Mouse (Mus musculus) C2C12 (cell line): ENCODE data around the gene Lyrm9. TPM values are rescaled to one million over a fixed set of nuclear protein-coding genes. Genes with fewer than 3 reads are reported as not detected.
"Not testable (repeated sequence)": the region's sequence is repeated elsewhere in the genome, so short reads cannot be mapped to it uniquely, and the experiment has no call there.

Source experiments
- H3K27me3 ChIP-seq: one replicate; pipeline ENCODE4 v1.6.1; 2011; ENCODE audit not compliant: control insufficient read depth, insufficient read depth, insufficient read length
- H3K36me3 ChIP-seq: one replicate; pipeline ENCODE4 v1.6.1; 2011; ENCODE audit not compliant: control insufficient read depth, insufficient read depth
- H3K4me3 ChIP-seq: one replicate; pipeline ENCODE4 v1.5.1; 2011; ENCODE audit warnings: mild to moderate bottlenecking, control low read depth; ENCODE audit not compliant: poor library complexity, insufficient read depth, severe bottlenecking
- H3K79me2 ChIP-seq: one replicate; pipeline ENCODE4 v1.6.1; 2011; ENCODE audit not compliant: control insufficient read depth, insufficient read depth
- H3K79me3 ChIP-seq: one replicate; pipeline ENCODE4 v1.6.1; 2011; ENCODE audit warnings: low read depth, control low read depth
- H3ac ChIP-seq: one replicate; pipeline ENCODE3; 2011; ENCODE audit warnings: low read depth; ENCODE audit not compliant: control insufficient read depth, insufficient read length
- CEBPB ChIP-seq: IDR thresholded peaks from one replicate; pipeline ENCODE4 v1.6.1; 2011; ENCODE audit warnings: low read depth, mild to moderate bottlenecking, control low read depth, moderate library complexity
- CTCF ChIP-seq: IDR thresholded peaks from one replicate; pipeline ENCODE4 v1.5.1; 2011; ENCODE audit not compliant: control insufficient read depth, insufficient read depth, insufficient read length
- FOSL1 ChIP-seq: IDR thresholded peaks from one replicate; pipeline ENCODE4 v1.8.0; 2011; ENCODE audit warnings: mild to moderate bottlenecking, low read length; ENCODE audit not compliant: poor library complexity, insufficient read depth, severe bottlenecking
- MAX ChIP-seq: IDR thresholded peaks from one replicate; pipeline ENCODE4 v1.6.1; 2011; ENCODE audit warnings: mild to moderate bottlenecking, control low read depth
- MYOD1 ChIP-seq: IDR thresholded peaks from one replicate; pipeline ENCODE4 v1.6.1; 2011; ENCODE audit warnings: low read depth; ENCODE audit not compliant: control insufficient read depth, insufficient read length
- MYOG ChIP-seq: IDR thresholded peaks from one replicate; pipeline ENCODE4 v1.6.1; 2011; ENCODE audit not compliant: control insufficient read depth, insufficient read length; ENCODE audit errors: extremely low read depth
- USF1 ChIP-seq: IDR thresholded peaks from one replicate; pipeline ENCODE4 v1.6.1; 2011; ENCODE audit warnings: low read depth, mild to moderate bottlenecking, control low read depth, moderate library complexity
- polyA plus RNA-seq: library from polyadenylated mRNA; unstranded; fragments of >200 nt; fragmentation: generic; extraction: Trizol; gene quantifications from one replicate; pipeline ENCODE4 v1.2.1, GENCODE M21; 2012; ENCODE audit warnings: missing spikeins

Gene Lyrm9
- polyA plus RNA-seq, 1 experiment = 23.7 TPM

DNA sequence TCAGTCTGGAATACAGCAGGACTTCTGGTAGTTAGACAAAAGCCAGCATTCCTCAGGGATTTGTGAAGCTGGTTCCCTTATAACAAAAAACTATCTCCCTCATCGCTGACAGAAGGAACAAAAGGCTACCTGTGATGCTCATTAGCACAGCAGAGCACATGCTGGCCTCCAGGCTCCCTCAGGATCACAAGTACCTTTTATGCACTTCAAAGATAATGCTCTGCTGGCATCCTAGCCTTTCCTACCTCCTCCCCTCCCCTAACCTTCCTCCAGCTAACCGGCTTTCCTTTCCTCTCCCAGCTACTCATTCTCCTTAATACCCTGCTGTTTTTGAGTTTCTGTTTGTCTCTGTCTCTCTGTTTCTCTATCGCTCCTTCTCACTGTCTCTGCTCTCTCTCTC lies 31.2 kb downstream of the Lyrm9 start:
- no peak overlapping the region for H3ac ChIP-seq
- TF ChIP-seq USF1 (no peak), MYOG (no peak), CTCF (no peak), MAX (no peak), CEBPB (no peak), FOSL1 (no peak), MYOD1 (no peak)
- H3K27me3 ChIP-seq = no peaks in the 10 kb centered on the region
- H3K4me3 ChIP-seq = no peak overlapping the region
- H3K79me3 ChIP-seq = no peaks in the 10 kb centered on the region
- no peaks in the 10 kb centered on the region for H3K79me2 ChIP-seq
- H3K36me3 ChIP-seq = no peaks in the 10 kb centered on the region

DNA sequence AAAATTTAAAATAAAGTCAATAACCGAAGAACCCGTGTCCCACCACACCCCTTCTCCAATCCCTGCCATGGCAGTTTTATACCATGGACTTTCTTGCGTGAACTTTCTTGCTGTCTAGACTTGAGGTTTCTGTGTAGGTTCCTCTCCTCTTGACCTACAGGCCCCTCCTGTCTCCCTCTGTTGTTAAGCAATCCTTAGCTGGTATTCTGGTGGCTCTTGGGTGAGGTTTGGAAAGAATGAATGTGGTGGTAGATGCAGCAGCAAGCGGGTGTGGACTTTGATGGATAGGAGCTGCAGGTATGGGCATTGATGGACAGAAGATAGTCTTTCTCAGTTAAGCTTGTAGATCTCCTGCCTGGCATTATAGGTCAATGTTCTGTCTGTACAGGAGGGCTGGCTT lies 37.5 kb downstream of the Lyrm9 start:
- TF ChIP-seq FOSL1 = no peak
- no peak for TF ChIP-seq CEBPB
- TF ChIP-seq MAX = no peak
- TF ChIP-seq USF1 = no peak
- TF ChIP-seq MYOD1 = no peak
- no peak for TF ChIP-seq CTCF
- no peak for TF ChIP-seq MYOG

DNA sequence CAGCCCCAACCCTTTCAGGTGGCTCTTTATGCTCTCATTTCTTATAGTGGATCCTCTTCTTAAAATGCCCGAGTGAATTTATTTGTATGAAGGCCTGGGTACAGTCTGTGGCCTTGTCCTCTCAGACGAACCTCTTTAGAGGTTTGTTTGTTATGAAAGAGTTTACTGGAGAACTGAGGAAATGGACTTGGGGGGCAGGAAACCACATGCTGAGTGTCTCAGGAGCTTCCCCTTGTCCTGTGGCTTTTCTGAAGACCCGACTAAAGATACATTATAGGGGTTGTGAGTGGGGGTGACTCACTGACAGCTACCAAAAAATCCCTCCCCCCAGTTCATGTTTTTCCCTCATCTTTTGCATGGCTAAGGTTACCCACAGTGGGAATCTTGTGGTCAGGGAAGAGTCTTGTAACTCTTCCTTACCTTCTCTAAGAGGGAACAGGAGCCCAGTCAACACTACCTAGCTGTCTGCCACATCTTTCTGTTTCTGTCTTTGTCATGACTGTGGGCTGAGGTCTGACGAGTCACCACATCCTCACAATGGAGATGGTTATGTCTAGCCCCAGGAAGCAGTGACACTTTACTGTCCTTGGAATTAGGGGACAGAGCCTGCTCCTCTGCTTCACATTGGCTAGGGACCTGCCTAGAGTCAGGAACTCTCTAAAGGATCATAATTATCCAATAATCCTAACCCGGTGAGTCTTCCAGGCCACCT lies 38.3 kb downstream of the Lyrm9 start:
- H3K27me3 ChIP-seq = no peaks in the 10 kb centered on the region

More for the DNA sequence above, 37.5 kb downstream of the Lyrm9 start:
- Histone ChIP-seq H3K27me3 (no peaks in the 10 kb centered on the region), H3K79me2 (no peaks in the 10 kb centered on the region), H3K79me3 (no peaks in the 10 kb centered on the region), H3K4me3 (no peak overlapping the region), H3K36me3 (no peaks in the 10 kb centered on the region), H3ac (no peak overlapping the region)

DNA sequence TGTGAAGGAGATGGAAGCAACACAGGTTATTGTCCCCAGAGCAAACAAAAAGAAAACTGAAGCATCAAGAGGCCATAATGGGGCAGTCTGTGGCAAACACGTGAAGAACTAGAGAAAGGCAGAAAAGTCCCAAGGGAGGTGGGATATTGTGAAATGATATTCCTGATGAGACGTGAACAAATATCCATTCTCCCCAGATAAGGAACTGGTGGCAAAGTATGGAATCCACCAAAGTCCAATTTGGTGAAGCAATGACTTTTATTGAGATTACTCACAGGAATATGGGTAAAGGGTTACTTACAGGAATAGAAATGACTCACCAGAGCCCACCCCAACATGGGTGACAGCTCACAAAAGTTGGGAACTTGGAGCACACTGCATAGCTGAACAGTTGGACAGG lies 38.9 kb downstream of the Lyrm9 start:
- Histone ChIP-seq H3K4me3 (no peak overlapping the region), H3K36me3 (no peaks in the 10 kb centered on the region), H3K79me2 (no peaks in the 10 kb centered on the region), H3K79me3 (no peaks in the 10 kb centered on the region), H3ac (no peak overlapping the region), H3K27me3 (no peaks in the 10 kb centered on the region)
- TF ChIP-seq USF1 (no peak), CEBPB (peak; percentile 81), FOSL1 (no peak)

More for the DNA sequence above, 38.3 kb downstream of the Lyrm9 start:
- no peak overlapping the region for H3K4me3 ChIP-seq
- H3K79me3 ChIP-seq = no peaks in the 10 kb centered on the region
- no peaks in the 10 kb centered on the region for H3K79me2 ChIP-seq
- H3K36me3 ChIP-seq = no peaks in the 10 kb centered on the region
- no peak for TF ChIP-seq FOSL1
- no peak for TF ChIP-seq MAX
- no peak overlapping the region for H3ac ChIP-seq

DNA sequence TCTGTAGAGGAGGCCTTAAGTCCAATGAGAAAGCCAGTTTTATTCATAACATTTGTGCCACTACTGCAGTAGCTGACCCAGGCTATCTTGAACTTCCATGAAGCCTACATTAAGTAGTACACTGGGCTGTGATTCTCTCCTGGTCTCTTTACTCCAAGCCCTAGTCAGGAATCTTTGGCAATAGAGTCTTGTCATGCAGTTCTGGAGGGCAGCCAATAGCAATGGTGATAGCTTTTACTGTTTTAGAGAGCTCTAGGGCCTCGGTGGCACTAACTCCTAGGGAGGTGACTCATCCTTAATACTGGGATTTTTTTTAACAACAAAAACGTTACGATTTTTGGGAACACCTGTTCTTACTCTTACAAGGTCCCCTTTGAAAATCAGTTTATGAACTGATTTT lies 40.1 kb downstream of the Lyrm9 start:
- Histone ChIP-seq H3K79me2 (no peaks in the 10 kb centered on the region), H3K36me3 (no peaks in the 10 kb centered on the region), H3K79me3 (no peaks in the 10 kb centered on the region), H3ac (no peak overlapping the region), H3K27me3 (no peaks in the 10 kb centered on the region), H3K4me3 (no peak overlapping the region)
- no peak for TF ChIP-seq USF1
- no peak for TF ChIP-seq MAX
- no peak for TF ChIP-seq FOSL1
- TF ChIP-seq CTCF = no peak
- no peak for TF ChIP-seq MYOG
- TF ChIP-seq CEBPB = no peak
- TF ChIP-seq MYOD1 = no peak

DNA sequence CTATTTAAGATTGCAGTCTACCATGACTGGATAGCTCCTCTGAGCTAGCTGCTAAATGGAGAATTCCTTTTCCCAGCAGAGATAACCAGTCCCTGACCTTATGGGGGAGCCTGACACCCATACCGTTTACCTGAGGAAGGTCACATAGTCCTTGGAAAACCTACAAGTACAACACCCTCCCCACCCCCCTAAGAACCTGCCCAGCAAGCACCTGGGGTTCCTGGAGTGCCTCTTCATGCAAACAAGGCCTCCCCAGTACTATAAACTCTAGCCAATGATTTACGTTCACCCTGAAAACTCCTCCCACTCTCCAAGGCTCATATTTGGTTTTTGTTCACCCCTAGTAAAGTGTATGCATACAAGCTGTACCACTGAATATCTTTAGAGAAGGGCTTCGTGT lies 41.3 kb downstream of the Lyrm9 start:
- H3K36me3 ChIP-seq = no peaks in the 10 kb centered on the region
- no peak overlapping the region for H3K4me3 ChIP-seq
- no peaks in the 10 kb centered on the region for H3K79me3 ChIP-seq
- H3K79me2 ChIP-seq = no peaks in the 10 kb centered on the region
- no peaks in the 10 kb centered on the region for H3K27me3 ChIP-seq
- no peak for TF ChIP-seq CEBPB
- no peak for TF ChIP-seq USF1
- TF ChIP-seq MAX = no peak
- TF ChIP-seq CTCF = no peak
- no peak for TF ChIP-seq FOSL1
- TF ChIP-seq MYOD1 = no peak
- TF ChIP-seq MYOG = no peak
- no peak overlapping the region for H3ac ChIP-seq

DNA sequence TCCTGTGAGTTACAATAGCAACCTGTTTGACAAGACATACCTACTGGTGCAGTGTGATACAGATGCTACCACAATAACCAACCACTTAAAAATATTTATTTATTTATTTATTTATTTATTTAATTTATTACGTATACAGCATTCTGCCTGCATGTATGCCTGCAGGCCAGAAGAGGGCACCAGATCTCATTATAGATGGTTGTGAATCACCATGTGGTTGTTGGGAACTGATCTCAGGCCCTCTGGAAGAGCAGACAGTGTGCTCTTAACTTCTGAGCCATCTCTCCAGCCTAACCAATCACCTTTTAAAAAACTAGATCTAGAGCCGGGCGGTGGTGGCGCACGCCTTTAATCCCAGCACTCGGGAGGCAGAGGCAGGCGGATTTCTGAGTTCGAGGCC lies 42.8 kb downstream of the Lyrm9 start:
- H3K27me3 ChIP-seq, H3ac ChIP-seq, H3K79me3 ChIP-seq, H3K79me2 ChIP-seq, H3K4me3 ChIP-seq, H3K36me3 ChIP-seq: not testable (repeated sequence)
